ENCODE assay signal across 26 mouse cellular contexts in the genomic region with DNA sequence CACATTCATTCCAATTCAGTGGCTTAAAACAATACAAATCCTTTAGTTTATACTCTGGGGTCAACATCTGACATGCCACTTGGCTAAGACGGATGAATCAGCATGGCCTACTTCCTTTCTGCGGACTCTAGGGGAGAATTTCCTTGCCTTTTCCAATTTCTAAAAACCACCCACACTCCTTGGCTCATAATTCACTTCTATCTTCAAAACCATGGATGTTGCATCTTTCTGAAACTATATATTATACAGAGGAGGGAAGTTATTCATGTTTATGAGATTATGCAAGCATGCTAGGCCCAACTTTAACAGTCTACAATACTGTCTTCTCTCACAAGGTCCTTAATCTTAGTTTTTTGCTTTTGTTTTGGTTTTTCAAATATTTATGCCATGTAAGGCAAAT.
DNase-seq lines count a peak whose midpoint lies in the region; ATAC-seq and TF ChIP-seq lines count a peak whose summit lies in the region.
"Had no signal": no experiment of that assay in that cellular context is flagged by ENCODE, and none has a peak within 500 bp of the region (broad histone marks: within the 10 kb centered on the region; RNA-seq: fewer than 3 reads in every experiment).

No protein-coding gene starts in this region.

- no peaks in the 10 kb centered on the region for H3K9me3 ChIP-seq in kidney, postnatal 0 days (replicated peaks; ENCODE audit: low read length)
- H3K9me3 ChIP-seq in liver, embryonic 12.5 days (replicated peaks) = no peaks in the 10 kb centered on the region
- no peaks in the 10 kb centered on the region for H3K9me3 ChIP-seq in hindbrain, embryonic 14.5 days (ENCODE audit: control insufficient read depth, low read length)
- H3K9me3 ChIP-seq: embryonic facial prominence, embryonic 13.5 days; embryonic facial prominence, embryonic 15.5 days; forebrain, embryonic 10.5 days; forebrain, embryonic 12.5 days; forebrain, embryonic 15.5 days had no signal

- no peak for TF ChIP-seq CTCF in kidney, postnatal 0 days (IDR thresholded peaks at IDR 0.05; ENCODE audit: low read depth)

- H3K9ac ChIP-seq in kidney, postnatal 0 days (ENCODE audit: low read depth, low read length) = no peak overlapping the region
- no peak overlapping the region for H3K9ac ChIP-seq in liver, embryonic 12.5 days
- H3K9ac ChIP-seq in hindbrain, embryonic 14.5 days = no peak overlapping the region
- H3K9ac ChIP-seq: embryonic facial prominence, embryonic 13.5 days; embryonic facial prominence, embryonic 15.5 days; forebrain, embryonic 12.5 days; forebrain, embryonic 15.5 days; forebrain, postnatal 0 days had no signal

- no peaks in the 10 kb centered on the region for H3K36me3 ChIP-seq in kidney, postnatal 0 days (ENCODE audit: insufficient read depth, low read length)
- H3K36me3 ChIP-seq in liver, embryonic 12.5 days = no peaks in the 10 kb centered on the region
- H3K36me3 ChIP-seq in hindbrain, embryonic 14.5 days (replicated peaks; ENCODE audit: control insufficient read depth, insufficient read depth) = no peaks in the 10 kb centered on the region
- H3K36me3 ChIP-seq: embryonic facial prominence, embryonic 13.5 days; embryonic facial prominence, embryonic 15.5 days; forebrain, embryonic 10.5 days; forebrain, embryonic 12.5 days; forebrain, embryonic 15.5 days had no signal

- no peaks in the 10 kb centered on the region for H3K4me1 ChIP-seq in kidney, postnatal 0 days (replicated peaks; ENCODE audit: insufficient read depth, low read length)
- H3K4me1 ChIP-seq in liver, embryonic 12.5 days = no peaks in the 10 kb centered on the region
- no peaks in the 10 kb centered on the region for H3K4me1 ChIP-seq in hindbrain, embryonic 14.5 days (replicated peaks; ENCODE audit: control insufficient read depth, insufficient read depth, low read length)
- H3K4me1 ChIP-seq: forebrain, embryonic 10.5 days; forebrain, embryonic 12.5 days; forebrain, embryonic 15.5 days had no signal

- H3K27ac ChIP-seq in kidney, postnatal 0 days = no peak overlapping the region
- no peak overlapping the region for H3K27ac ChIP-seq in liver, embryonic 12.5 days
- no peak overlapping the region for H3K27ac ChIP-seq in hindbrain, embryonic 14.5 days
- H3K27ac ChIP-seq: embryonic facial prominence, embryonic 13.5 days; embryonic facial prominence, embryonic 15.5 days; forebrain, embryonic 10.5 days; forebrain, embryonic 12.5 days; forebrain, embryonic 15.5 days had no signal

- H3K4me2 ChIP-seq in kidney, postnatal 0 days (ENCODE audit: low read length) = no peak overlapping the region
- H3K4me2 ChIP-seq in liver, embryonic 12.5 days = no peak overlapping the region
- no peak overlapping the region for H3K4me2 ChIP-seq in hindbrain, embryonic 14.5 days (replicated peaks)
- H3K4me2 ChIP-seq: embryonic facial prominence, embryonic 13.5 days; embryonic facial prominence, embryonic 15.5 days; forebrain, embryonic 12.5 days; forebrain, embryonic 15.5 days had no signal

- H3K4me3 ChIP-seq in kidney, postnatal 0 days (replicated peaks; ENCODE audit: low read depth, low read length) = no peak overlapping the region
- H3K4me3 ChIP-seq in liver, embryonic 12.5 days = no peak overlapping the region
- no peak overlapping the region for H3K4me3 ChIP-seq in hindbrain, embryonic 14.5 days (replicated peaks; ENCODE audit: low read length)
- H3K4me3 ChIP-seq: embryonic facial prominence, embryonic 13.5 days; embryonic facial prominence, embryonic 15.5 days; erythroblast, embryonic 14.5 days; forebrain, embryonic 10.5 days; forebrain, embryonic 12.5 days; forebrain, embryonic 15.5 days had no signal

- no peaks in the 10 kb centered on the region for H3K27me3 ChIP-seq in kidney, postnatal 0 days (ENCODE audit: insufficient read depth, low read length)
- H3K27me3 ChIP-seq in liver, embryonic 12.5 days (replicated peaks) = no peaks in the 10 kb centered on the region
- H3K27me3 ChIP-seq in hindbrain, embryonic 14.5 days (ENCODE audit: control insufficient read depth, insufficient read depth, low read length) = no peaks in the 10 kb centered on the region
- H3K27me3 ChIP-seq: embryonic facial prominence, embryonic 13.5 days; embryonic facial prominence, embryonic 15.5 days; forebrain, embryonic 12.5 days; forebrain, embryonic 15.5 days; Patski had no signal

- WGBS in kidney, postnatal 0 days = 50% methylated on average over 2 of the region's 2 CpGs
- WGBS in liver, embryonic 12.5 days (ENCODE audit: insufficient replicate concordance) = 71% methylated on average over 2 of the region's 2 CpGs
- WGBS in hindbrain, embryonic 14.5 days = 89% methylated on average over 2 of the region's 2 CpGs

- DNase-seq in frontal cortex, postnatal 36 days (ENCODE audit: low spot score in 2 of 2) = no peak
- peak; percentile 77 for DNase-seq in kidney, postnatal 0 days (ENCODE audit: low spot score)
- DNase-seq in kidney, postnatal 36 days = no peak
- DNase-seq in brain, adult 2 months (ENCODE audit: low read depth, low spot score) = peak; percentile 28
- no peak for DNase-seq in hindbrain, embryonic 14.5 days (ENCODE audit: low spot score)
- DNase-seq: adrenal gland, adult 8-10 months; adrenal gland, postnatal 14 days; adrenal gland, postnatal 36 days; cerebellum, adult 11 months; cerebellum, adult 18-20 months; cerebellum, adult 8-10 months; cerebellum, adult 9-11 months; cerebellum, postnatal 14 days; cerebellum, postnatal 36 days; embryo, embryonic 11 days; forebrain, postnatal 0 days had no signal

- ATAC-seq in frontal cortex, adult (ENCODE audit: low TSS enrichment) = peak; percentile 85
- no peak for ATAC-seq in kidney, postnatal 0 days (replicated peaks; ENCODE audit: low FRiP score, low read depth)
- no peak for ATAC-seq in liver, embryonic 12.5 days
- no peak for ATAC-seq in hindbrain, embryonic 14.5 days (ENCODE audit: low FRiP score)
- ATAC-seq: activated CD4-positive, CD25-positive, alpha-beta regulatory T cell, adult 4 months; forebrain, embryonic 15.5 days; forebrain, postnatal 0 days; Patski had no signal

Comparison
In these comparisons a context has a peak if more than half of its experiments do, and no peak if none do; other contexts are left out.
1. DNase-seq: peak in kidney, postnatal 0 days (single experiment) and brain, adult 2 months (single experiment); none in frontal cortex, postnatal 36 days (0 of 2), kidney, postnatal 36 days (0 of 2) and hindbrain, embryonic 14.5 days (single experiment).